Mouse (Mus musculus) C2C12 (cell line): ENCODE measurements at regions not wholly inside any gene's neighbourhood (a gene's known extent, or its start where the extent isn't known, plus 50 kb on each side); places are given as distances from the start of the nearest gene placed in this dataset.

Experiments
- H3K27me3 ChIP-seq: one replicate; pipeline ENCODE4 v1.6.1; 2011; ENCODE audit not compliant: control insufficient read depth, insufficient read depth, insufficient read length
- H3K36me3 ChIP-seq: one replicate; pipeline ENCODE4 v1.6.1; 2011; ENCODE audit not compliant: control insufficient read depth, insufficient read depth
- H3K4me3 ChIP-seq: one replicate; pipeline ENCODE4 v1.5.1; 2011; ENCODE audit warnings: mild to moderate bottlenecking, control low read depth; ENCODE audit not compliant: poor library complexity, insufficient read depth, severe bottlenecking
- H3K79me2 ChIP-seq: one replicate; pipeline ENCODE4 v1.6.1; 2011; ENCODE audit not compliant: control insufficient read depth, insufficient read depth
- H3K79me3 ChIP-seq: one replicate; pipeline ENCODE4 v1.6.1; 2011; ENCODE audit warnings: low read depth, control low read depth
- H3ac ChIP-seq: one replicate; pipeline ENCODE3; 2011; ENCODE audit warnings: low read depth; ENCODE audit not compliant: control insufficient read depth, insufficient read length
- CEBPB ChIP-seq: IDR thresholded peaks from one replicate; pipeline ENCODE4 v1.6.1; 2011; ENCODE audit warnings: low read depth, mild to moderate bottlenecking, control low read depth, moderate library complexity
- CTCF ChIP-seq: IDR thresholded peaks from one replicate; pipeline ENCODE4 v1.5.1; 2011; ENCODE audit not compliant: control insufficient read depth, insufficient read depth, insufficient read length
- FOSL1 ChIP-seq: IDR thresholded peaks from one replicate; pipeline ENCODE4 v1.8.0; 2011; ENCODE audit warnings: mild to moderate bottlenecking, low read length; ENCODE audit not compliant: poor library complexity, insufficient read depth, severe bottlenecking
- MAX ChIP-seq: IDR thresholded peaks from one replicate; pipeline ENCODE4 v1.6.1; 2011; ENCODE audit warnings: mild to moderate bottlenecking, control low read depth
- MYOD1 ChIP-seq: IDR thresholded peaks from one replicate; pipeline ENCODE4 v1.6.1; 2011; ENCODE audit warnings: low read depth; ENCODE audit not compliant: control insufficient read depth, insufficient read length
- MYOG ChIP-seq: IDR thresholded peaks from one replicate; pipeline ENCODE4 v1.6.1; 2011; ENCODE audit not compliant: control insufficient read depth, insufficient read length; ENCODE audit errors: extremely low read depth
- USF1 ChIP-seq: IDR thresholded peaks from one replicate; pipeline ENCODE4 v1.6.1; 2011; ENCODE audit warnings: low read depth, mild to moderate bottlenecking, control low read depth, moderate library complexity

DNA sequence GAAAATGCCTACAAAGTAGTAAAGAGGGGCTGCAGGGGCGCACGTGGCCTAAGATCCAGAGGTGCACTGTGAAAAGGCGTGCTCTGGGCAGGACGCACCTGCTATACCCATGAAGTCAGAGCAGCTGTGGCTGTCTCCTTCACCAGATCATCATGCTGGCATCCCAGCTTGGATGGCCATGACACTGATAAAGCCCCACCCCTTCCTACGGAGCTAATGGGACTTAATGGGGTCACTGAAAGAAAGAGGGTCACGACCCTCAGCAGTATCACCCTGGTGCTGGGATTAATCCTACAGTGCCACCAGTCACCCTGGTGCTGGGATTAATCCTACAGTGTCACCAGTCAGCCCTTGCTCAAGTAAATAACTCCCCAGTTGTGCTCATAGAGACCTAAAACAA is 122.1 kb downstream of the Tmem17 start:
- H3K79me3 ChIP-seq: no peaks in the 10 kb centered on the region
- no peak overlapping the region for H3K4me3 ChIP-seq
- no peaks in the 10 kb centered on the region for H3K79me2 ChIP-seq
- H3K27me3 ChIP-seq: no peaks in the 10 kb centered on the region
- TF ChIP-seq MAX: no peak
- no peak for TF ChIP-seq MYOD1
- TF ChIP-seq FOSL1: no peak
- no peak for TF ChIP-seq MYOG
- no peak for TF ChIP-seq USF1
- no peak for TF ChIP-seq CEBPB
- no peak for TF ChIP-seq CTCF
- no peak overlapping the region for H3ac ChIP-seq
- H3K36me3 ChIP-seq: no peaks in the 10 kb centered on the region

GRCm38 (mm10) chr11:22635021-22635420 is 123.1 kb downstream of the Tmem17 start:
- TF ChIP-seq CTCF (no peak), FOSL1 (no peak), CEBPB (no peak), MYOG (no peak), MYOD1 (no peak), MAX (no peak), USF1 (no peak)
- H3K36me3 ChIP-seq: no peaks in the 10 kb centered on the region
- no peaks in the 10 kb centered on the region for H3K79me3 ChIP-seq
- no peaks in the 10 kb centered on the region for H3K27me3 ChIP-seq
- no peak overlapping the region for H3K4me3 ChIP-seq
- H3ac ChIP-seq: no peak overlapping the region
- H3K79me2 ChIP-seq: no peaks in the 10 kb centered on the region

DNA sequence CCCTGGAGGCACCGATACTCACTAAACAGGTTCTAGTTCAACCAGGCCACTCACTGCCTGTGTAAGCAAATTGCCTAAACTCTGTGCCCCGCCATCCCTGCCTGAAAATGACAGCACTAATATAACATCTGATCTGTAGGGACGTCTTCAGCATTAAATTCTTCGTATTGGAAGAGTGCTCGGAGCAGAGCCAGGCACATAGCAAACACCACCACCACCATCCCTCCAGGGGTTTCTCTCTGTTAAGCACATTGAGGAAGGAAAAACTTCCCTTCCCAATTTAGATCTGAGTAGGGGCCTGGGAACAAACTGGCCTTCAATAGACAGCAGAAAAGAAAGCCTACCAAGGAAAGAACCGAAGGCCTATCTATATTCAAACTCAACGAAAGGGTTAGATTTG is 124.4 kb downstream of the Tmem17 start:
- no peak overlapping the region for H3K4me3 ChIP-seq
- no peaks in the 10 kb centered on the region for H3K79me2 ChIP-seq
- no peaks in the 10 kb centered on the region for H3K36me3 ChIP-seq
- no peaks in the 10 kb centered on the region for H3K27me3 ChIP-seq
- TF ChIP-seq CEBPB (no peak), MYOG (no peak), CTCF (no peak), FOSL1 (no peak), MYOD1 (no peak), USF1 (no peak), MAX (no peak)
- no peaks in the 10 kb centered on the region for H3K79me3 ChIP-seq
- H3ac ChIP-seq: no peak overlapping the region

- Histone ChIP-seq H3ac (no peak overlapping the region), H3K79me2 (no peaks in the 10 kb centered on the region), H3K27me3 (no peaks in the 10 kb centered on the region), H3K79me3 (no peaks in the 10 kb centered on the region), H3K4me3 (no peak overlapping the region), H3K36me3 (no peaks in the 10 kb centered on the region)
- TF ChIP-seq FOSL1: no peak
- TF ChIP-seq MYOD1: no peak
- TF ChIP-seq MAX: no peak
- no peak for TF ChIP-seq MYOG
- TF ChIP-seq CEBPB: no peak
- TF ChIP-seq USF1: no peak
- no peak for TF ChIP-seq CTCF
Measured at GRCm38 (mm10) chr11:22636761-22637557, 125.1 kb downstream of the Tmem17 start.

DNA sequence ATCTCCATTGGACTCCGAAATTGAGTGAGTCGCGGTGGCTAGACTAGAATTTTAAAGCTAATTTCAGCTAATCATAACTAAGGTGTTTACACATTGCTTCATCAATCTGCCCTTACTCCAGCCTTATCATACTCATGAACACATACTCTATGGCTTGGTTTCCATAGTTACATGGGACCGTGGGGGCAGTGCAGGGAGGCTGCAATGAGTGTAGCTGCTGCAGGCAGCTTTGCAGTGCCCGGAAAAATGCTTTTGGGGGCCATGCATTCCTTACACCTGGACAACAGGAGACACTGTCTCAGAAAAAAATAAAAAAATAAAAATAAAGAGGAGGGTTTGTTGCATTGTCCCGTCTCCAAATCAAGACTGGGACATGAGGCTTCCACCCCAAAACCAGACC is 126.3 kb downstream of the Tmem17 start:
- TF ChIP-seq MAX: no peak
- no peak for TF ChIP-seq CEBPB
- TF ChIP-seq MYOD1: no peak
- no peak for TF ChIP-seq USF1
- TF ChIP-seq MYOG: no peak
- TF ChIP-seq FOSL1: no peak
- no peak for TF ChIP-seq CTCF
- Histone ChIP-seq H3K79me3 (no peaks in the 10 kb centered on the region), H3K79me2 (no peaks in the 10 kb centered on the region), H3ac (no peak overlapping the region), H3K36me3 (no peaks in the 10 kb centered on the region), H3K27me3 (no peaks in the 10 kb centered on the region), H3K4me3 (no peak overlapping the region)
